Mouse (Mus musculus) heart, postnatal 25 days (tissue): ENCODE data around the gene Slc25a42. TPM values are rescaled to one million over a fixed set of nuclear protein-coding genes. Genes with fewer than 3 reads are reported as not detected.

Experiments
- DNase-seq: peaks from one replicate; pipeline ENCODE4 v3.0.0; 2022; ENCODE audit warnings: low spot score
- intact Hi-C: fragments of 180-260 bp; cut with DNase I; formaldehyde crosslinking; loops from one replicate; pipeline ENCODE4 v1.15.1; 2025
- total RNA-seq, 2 experiments: library from RNA; stranded (reverse); gene quantifications; 2 replicates each; pipeline ENCODE4 v1.2.3; 2021

The Slc25a42 gene
- total RNA-seq, 2 experiments from 2014 or later: 48.1 to 48.4 TPM

DNA sequence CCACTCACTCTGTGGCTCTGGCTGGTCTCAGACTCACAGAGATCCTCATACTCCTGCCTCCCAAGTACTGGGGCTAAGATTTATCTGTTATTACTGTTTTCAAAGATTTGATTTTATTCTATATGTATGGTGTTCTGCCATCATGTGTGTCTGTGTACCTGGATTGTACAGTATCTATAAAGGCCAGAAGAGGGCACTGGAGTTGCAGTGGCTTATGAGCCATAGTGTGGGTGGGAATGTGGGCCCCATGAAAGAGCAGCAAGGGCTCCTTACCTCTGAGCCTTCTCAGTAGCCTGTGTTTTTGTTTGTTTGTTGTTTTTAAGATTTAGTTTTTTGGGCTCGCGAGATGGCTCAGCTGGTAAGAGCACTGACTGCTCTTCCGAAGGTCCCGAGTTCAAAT lies 33.0 kb downstream of the Slc25a42 start:
- DNase-seq: no peak
- intact Hi-C loops: no loop called here

DNA sequence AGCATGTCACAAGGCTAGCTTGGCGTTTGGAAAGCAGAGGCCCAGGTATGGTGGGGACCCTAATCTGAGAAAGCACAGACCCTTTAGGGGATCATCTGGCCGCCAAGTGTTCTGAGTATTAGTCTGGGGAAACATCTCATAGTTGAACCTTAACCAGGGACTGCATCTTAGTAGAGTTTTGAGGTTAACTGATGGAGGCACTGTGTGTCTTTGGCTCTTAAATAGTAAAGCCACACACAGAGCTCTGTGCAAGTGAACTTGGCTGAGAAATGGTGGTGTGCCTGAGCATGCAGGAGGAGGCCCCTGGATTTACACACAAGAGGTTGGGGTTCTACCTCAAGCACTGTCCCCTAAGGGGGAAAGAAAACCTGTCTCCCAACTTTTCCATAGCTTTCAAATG lies 33.9 kb downstream of the Slc25a42 start:
- DNase-seq: no peak
- intact Hi-C loops: no loop called here

DNA sequence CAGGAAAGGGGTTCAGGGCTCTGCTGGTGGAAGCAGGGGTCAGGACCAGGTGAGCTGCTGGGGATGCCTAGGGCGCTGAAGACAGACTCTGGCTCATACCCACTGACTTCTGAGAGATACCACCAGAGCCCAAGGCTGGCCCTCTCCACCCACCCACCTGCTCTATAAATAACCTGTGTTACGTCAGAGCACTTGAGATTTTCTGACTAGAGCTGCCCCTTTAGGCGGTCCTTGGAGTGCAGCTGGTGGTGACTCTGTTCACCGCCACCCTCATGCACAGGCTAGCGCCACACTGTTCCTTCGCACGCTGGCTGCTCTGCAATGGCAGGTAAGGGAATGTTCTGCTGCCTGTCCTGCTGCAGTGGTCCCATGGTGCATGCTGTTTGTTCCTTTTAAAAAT lies 38.0 kb downstream of the Slc25a42 start:
- no peak for DNase-seq
- intact Hi-C loops: no loop called here

DNA sequence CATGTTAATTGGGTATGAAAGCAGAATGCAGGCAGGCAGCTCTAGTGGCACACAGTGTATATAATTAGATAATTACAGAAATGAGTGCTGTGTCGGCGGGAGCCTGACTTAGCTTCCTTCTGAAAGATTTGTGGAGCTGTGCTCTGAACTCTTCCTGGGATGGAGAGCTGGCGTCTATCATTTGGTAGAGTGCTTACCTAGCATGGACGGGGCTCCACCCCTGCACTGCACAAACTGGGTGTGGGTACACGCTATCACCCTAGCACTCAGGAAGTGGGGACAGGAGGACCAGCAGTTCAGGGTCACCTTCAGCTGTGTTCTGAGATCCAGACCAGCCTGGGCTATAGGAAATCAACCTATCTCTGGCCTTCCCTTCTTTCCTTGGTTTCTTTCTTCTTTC lies 38.8 kb downstream of the Slc25a42 start:
- intact Hi-C loops: no loop called here
- no peak for DNase-seq

DNA sequence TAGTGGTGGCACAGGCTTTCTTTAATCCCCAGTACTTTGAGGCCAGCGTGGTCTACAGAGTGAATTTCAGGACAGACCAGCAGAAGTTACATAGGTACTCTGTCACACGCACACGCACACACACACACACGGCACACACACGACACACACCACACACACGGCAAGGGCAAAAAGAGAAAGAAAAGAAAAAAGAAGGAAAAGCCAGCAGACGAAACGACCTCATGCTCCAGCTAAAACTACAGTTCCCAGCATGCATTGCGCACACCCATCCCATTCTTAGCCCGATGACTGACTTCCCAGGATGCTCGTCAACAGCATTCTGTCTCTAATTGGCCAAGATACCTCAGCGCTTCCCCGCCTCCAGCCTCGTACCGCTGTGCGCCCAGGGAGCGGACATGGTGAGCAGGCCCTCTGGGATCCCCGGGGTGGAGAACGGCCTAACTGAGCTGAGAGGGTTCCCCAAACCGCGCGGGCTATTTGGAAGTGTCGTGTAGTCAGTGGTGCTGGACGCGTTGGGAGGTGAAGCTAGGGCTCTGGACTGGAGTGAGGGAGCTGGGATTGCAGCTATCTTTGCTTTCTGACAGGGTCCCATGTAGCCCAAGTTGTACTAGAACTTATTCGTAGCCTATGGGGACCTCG lies 39.9 kb downstream of the Slc25a42 start, which contains the start of gene Tmem161a:
TSS of gene Tmem161a (plus strand) at position 314 of the 639 bp plus-strand sequence.
- intact Hi-C loops: no loop called here
- peak; percentile 89 for DNase-seq

DNA sequence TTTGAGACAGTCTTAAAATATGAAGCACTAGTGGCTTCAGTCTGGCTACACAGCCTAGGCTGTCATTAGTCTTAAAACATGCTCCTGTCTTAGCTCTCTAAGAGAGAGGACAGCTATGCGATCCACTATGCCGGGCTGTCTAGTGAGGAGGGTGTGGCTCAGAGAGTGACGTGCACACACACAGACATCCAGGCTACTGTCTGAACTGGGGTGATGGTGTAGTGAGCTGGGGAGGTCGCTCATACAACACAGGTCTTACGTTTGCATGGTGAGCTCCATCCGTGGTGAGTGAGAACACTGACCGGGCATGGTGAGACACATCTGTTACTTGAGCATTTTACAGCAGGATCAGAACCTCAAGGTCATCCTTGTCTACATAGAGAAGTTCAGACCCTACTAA lies 40.9 kb downstream of the Slc25a42 start:
- intact Hi-C loops: loop anchor here (2.0 kb wide), 1 partner anchor 250 kb away; no protein-coding TSS in a partner anchor
- no peak for DNase-seq

DNA sequence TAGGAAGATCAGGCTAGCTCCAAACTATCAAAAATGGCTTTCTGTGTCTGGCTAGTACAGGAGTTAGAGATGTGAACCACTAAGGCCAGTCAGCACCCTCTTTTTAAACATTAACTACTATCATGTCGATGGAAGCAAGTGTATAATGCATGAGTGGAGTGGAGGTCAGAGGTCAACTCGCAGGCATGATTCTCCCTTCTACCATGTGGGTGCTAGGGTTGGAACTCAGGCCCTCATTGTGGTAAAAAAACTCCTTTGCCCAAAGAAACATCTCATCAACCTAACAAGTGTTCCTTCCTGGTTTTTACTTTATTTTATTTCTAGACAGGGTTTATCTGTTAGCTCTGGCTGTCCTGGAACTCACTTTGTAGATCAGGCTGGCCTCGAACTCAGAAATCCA lies 41.4 kb downstream of the Slc25a42 start:
- DNase-seq: no peak
- intact Hi-C loops: loop anchor here (2.0 kb wide), 1 partner anchor 250 kb away; no protein-coding TSS in a partner anchor

DNA sequence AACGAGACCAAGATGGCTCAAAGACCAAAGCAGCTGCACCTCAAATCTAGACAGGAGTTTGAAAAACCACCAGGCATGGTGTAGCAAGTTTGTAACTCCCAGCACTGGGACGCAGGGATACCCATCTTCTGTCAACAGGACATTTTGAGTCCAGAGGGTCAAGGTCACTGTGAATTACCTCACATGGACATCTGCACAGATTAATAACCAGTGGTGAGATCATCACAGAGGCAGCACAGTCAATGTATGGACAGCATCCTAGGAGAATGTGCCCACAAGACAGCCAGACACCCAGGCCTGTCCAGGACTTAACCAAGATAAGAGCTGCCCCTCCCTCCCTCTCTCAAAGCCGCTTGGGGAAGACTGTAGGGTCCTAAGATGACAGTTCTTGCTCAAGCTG lies 42.0 kb downstream of the Slc25a42 start:
- DNase-seq: no peak
- intact Hi-C loops: loop anchor here (2.0 kb wide), 1 partner anchor 249 kb away; no protein-coding TSS in a partner anchor

DNA sequence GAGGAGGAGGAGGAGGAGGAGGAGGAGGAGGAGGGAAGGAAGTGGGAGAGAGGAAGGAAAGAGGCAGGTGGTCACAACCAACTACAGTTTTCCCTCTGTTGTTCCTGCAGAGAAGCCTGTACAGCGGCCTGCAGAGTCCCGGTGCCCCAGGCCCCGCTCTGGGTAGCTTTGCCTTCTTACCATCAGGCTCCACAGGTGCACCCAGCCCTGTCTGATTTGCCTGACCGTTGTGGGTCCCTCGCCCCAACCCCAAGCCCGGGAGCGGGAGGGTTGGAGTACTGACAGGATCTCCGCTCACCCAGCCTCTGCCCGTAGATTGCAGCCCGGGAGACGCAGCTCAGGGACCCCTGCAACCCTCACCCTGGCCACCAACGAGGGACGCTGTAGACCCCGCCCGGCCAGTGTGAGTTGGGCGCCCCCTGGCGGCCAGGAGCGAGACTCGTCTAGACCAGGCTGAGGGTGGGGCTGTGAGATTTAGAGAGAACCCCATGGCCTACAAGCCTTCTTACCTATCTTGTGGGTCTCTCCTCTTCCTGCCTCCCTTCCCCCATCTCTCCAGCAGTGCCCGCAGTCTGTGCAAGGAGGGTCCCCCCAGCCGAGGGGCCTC lies 45.5 kb downstream of the Slc25a42 start:
- intact Hi-C loops: loop anchor here (1.0 to 5.0 kb wide), 4 partner anchors 44 to 292 kb away; partner anchors contain the start of gene Ncan
- DNase-seq: peak; percentile 20

DNA sequence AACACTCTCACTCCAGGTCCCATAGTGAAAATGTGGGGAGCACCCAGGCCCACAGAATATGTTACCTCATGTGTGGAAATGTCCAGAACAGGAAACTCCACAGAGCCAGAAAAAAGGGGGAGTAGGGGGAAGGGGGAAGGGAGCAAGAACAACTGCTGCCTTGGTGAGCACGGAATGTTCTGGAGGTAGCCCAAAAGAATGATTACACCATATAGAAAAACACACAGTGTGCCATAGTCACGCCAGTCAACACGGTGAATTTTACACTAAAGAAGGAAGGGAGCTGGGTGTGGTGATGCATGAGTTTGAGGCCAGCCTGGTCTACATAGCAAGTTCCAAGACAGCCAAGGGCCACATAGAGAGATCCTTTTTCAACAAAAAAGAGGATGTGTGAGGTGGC lies 48.8 kb downstream of the Slc25a42 start:
- intact Hi-C loops: no loop called here
- DNase-seq: no peak

DNA sequence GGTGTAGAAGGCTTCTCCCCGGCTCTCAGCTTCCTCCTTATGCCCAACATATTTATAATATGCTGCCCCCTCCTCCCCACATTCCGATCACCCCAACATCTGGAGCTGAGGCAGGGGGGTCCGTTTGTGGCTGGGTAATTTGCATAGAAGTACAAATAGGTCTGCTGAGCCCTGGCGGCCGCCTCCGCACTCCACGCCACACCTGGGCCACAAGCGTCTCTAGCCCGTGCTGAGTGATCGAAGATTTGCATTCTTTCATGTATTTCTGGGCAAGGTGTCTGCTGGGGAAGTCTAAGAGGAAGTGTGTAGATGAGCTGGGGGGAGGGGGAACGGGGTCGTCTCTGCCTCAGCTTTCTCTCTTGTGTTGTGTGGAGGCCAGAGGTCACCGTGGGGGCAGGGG lies 52.1 kb downstream of the Slc25a42 start:
- intact Hi-C loops: no loop called here
- DNase-seq: no peak

DNA sequence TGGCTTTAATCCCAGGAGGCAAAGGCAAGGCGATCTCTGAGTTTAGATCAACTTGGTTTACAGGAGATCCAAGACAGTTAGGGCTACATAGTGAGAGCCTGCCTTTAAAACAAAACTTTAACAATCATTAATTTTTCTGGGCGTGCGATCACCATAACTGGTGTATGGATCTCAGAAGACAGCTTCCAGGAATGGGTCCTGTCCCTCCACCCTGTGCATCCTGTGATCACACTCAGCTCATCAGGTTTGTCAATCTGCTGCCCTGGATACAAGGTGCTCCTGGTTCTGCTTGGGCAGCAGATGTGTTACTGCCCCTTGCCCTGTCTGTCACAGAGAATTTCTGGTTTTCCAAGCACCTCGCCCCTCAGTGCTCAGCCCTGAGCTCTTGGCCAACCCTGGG lies 52.9 kb downstream of the Slc25a42 start:
- DNase-seq: no peak
- intact Hi-C loops: no loop called here

DNA sequence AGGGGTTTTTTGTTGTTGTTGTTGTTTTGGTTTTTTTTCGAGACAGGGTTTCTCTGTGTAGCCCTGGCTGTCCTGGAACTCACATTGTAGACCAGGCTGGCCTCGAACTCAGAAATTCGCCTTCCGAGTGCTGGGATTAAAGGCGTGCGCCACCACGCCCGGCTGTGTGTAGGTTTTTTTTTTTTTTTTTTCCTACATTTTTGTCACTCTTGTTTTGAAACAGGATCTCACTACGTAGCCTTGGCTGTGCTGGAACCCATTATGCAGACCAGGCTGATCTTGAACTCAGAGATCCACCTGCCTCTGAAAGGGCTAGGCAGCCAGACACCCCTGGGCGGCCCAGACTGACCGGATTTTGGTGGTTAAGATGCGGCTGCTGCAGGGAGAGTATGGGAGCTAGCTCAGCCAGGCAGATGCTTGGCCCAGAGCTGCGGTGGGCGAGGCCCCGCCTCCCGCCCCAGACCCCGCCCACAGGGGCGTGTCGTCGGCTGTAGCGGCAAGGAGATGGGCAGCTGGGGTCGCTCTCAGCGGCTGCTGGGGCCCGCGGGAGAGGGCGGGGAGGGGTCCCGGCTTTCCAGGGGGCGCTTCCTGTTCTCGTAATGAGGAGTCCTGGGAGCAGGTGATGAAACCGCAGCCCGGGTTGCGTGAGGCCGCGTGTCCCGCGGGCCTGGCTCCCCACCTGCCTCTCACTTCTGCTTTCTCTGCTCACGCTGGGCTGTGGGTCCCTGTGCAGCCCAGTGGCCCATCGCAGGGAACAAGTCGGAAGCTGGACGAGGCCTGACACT lies 53.8 kb downstream of the Slc25a42 start:
- intact Hi-C loops: no loop called here
- peak; percentile 20 for DNase-seq

DNA sequence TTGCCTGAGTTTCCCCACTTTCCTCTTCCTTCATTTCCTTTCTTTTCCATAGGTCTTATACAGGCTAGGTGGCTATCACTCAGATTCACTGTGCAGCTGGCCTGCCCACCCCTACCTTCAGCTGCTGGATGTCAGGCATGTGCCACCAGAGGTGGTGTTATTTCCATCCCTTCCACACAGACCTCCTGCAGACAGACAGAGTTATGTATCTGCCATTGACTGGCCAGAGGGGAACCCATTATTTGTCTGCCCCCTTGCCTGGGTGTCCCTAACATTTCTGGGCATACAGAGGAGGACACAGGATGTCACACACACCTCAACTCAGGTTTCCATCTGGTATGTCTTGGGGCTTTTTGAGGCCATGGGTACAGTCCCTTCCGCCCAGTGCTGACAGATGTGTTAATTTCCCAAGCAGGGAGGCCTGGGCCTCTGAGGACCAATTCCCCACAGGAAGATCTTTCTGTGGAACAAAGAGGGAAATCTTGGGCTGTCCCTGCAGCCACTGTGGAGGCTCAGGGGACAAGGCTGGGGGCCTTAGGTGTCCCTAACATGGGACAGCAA lies 54.8 kb downstream of the Slc25a42 start:
- intact Hi-C loops: no loop called here
- DNase-seq: no peak

DNA sequence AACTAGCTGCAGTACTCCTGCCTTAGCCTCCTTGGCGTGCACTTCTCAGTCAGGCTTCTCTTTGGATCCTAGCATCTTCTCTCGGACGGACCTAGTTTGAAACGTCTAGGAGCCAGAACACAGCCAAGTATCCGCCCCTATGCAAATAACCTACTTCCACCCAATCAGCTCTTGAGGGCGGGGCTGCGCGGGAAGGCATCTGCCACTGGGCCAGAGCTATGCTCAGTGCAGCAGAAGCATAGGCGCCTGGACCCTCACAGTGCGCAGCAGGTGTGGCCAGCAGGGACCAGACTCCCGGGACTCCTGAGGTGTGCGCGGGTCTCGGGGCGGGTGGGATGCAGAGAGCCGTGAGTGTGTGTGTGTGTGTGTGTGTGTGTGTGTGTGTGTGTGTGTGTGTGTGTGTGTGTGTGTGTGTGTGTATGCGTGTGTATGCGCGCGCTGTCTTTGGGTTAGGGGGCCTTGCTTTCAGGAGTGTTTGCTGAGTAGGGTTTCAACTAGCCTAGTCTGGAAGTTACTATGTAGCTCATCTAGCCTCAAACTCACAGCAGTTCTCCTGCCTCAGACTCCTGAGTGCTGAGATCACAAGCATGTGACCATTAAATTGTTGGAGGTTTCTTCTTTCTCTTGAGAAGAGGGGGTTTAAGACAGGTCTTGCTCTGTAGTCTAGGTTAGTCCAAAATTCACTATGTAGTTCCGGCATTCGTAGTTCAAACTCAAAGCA lies 59.4 kb downstream of the Slc25a42 start:
- DNase-seq: peak; percentile 32
- intact Hi-C loops: no loop called here

DNA sequence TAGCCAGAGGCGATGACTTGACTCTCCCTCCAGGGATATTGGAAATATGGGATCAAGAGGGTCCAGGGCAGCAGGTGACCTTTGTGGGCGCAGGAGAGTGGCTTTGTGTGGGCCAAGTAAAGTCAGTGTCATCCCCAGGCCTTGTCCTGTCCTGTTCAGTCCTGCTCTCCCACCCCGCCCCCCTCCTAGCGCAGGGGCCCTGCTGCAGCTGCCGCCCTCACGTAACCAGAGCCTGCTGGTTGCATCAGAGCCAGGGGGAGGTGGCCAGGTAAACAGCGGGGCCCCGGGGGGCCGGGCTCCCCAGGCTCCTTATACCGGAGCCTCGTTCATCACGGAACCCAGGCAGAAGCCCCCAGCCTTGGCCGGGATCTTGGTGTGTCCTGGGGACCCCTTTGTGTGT lies 61.9 kb downstream of the Slc25a42 start:
- intact Hi-C loops: no loop called here
- no peak for DNase-seq

DNA sequence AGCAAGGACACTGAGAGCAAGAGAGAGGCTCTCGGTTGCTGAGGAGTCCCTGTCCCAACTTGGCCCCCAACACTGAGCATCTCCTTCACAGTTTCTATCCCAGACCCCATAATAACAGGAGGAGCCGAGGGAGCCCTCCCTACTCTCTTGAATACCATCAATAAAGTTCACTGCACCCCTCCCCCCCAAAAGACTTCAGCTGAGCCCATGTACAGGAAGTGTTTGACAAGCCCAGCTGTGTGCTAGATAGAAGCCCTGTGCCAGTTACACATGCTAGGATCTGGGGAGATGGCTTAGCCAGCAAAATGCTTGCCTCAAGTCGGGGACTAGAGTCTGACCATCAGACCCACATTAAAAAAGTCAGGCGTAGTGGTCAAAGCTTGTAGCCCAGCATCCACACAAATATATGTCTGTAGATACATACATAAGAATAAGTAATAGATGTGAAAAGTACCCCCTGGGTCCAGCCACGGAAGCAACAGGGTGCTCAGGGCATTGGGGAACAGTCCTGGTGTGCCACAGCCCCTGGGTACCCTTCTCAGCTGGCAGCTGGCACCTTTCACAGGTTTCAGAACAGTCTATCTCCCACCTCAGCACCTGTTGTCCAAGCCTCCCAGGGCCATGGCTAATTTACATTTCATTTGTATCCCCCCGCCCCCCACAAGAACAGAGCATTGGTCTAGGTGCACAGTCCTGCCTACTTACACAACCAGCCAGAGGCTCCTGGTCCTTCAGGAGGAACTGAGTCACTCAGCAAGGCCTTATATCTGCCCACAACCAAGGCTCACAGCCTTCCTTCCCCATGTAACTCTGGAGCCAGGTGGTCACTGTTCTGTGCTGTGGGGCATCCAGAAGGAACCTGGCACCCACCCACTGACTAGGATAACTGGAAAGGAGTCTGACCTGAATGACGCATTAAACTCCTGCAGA lies 64.2 kb downstream of the Slc25a42 start:
- intact Hi-C loops: no loop called here
- DNase-seq: no peak

DNA sequence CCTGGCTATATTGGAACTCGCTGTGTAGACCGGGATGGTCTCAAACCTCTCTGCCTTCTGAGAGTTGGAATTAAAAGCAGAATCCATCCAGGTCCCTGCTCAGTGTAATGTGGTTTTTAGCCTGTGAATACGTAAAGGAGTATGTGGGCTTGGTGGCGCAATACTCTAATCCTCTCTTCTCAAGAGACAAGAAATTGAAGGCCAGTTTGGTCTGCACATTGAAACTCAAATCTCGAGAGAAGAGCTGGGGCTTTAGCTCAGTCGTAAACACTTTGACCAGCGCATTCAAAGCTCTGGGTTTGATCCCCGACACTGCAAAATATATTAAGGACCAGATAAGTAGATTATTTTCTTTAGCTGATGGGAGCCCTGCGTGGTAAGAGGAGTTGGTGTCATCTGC lies 72.1 kb downstream of the Slc25a42 start:
- no peak for DNase-seq
- intact Hi-C loops: no loop called here
